21 mouse cellular contexts compared by ENCODE assay signal in genomic region chr17:29456476-29456875, GRCm38 (mm10). TPM values are rescaled to one million over a fixed set of nuclear protein-coding genes. Genes with fewer than 3 reads are reported as not detected.
A peak's percentile ranks its signal among the peaks of the same experiment; 100 is the strongest.
DNase-seq lines count a peak whose midpoint lies in the region; ATAC-seq and TF ChIP-seq lines count a peak whose summit lies in the region.
"Had no signal": no experiment of that assay in that cellular context is flagged by ENCODE, and none has a peak within 500 bp of the region (broad histone marks: within the 10 kb centered on the region; RNA-seq: fewer than 3 reads in every experiment).

No protein-coding gene starts in this region.

- intact Hi-C loops in heart, postnatal 14 days (cut with DNase I) = loop anchor here (5.0 kb wide), 1 partner anchor 34 kb away; no protein-coding TSS in a partner anchor
- intact Hi-C loops in left cerebral cortex, postnatal 36 days (cut with DNase I) = no loop called here

- H3K27ac ChIP-seq in heart, embryonic 11.5 days (ENCODE audit: low read depth, low read length) = peak overlapping the region; percentile 96
- H3K27ac ChIP-seq in liver, adult 2 months (replicated peaks; ENCODE audit: insufficient read depth, low read depth, low read length) = peak overlapping the region; percentile 96
- no peak overlapping the region for H3K27ac ChIP-seq in liver, embryonic 12.5 days
- peak overlapping the region; percentile 84 for H3K27ac ChIP-seq in embryonic facial prominence, embryonic 10.5 days (replicated peaks)
- no peak overlapping the region for H3K27ac ChIP-seq in neural tube, embryonic 15.5 days (replicated peaks)
- H3K27ac ChIP-seq: embryonic facial prominence, embryonic 15.5 days; kidney, postnatal 0 days; liver, embryonic 14.5 days; midbrain, embryonic 15.5 days had no signal

- TF ChIP-seq POLR2A in liver, adult 2 months (IDR thresholded peaks at IDR 0.05; ENCODE audit: extremely low read depth, insufficient read depth, low read length) = no peak

- TF ChIP-seq CTCF in liver, adult 2 months (IDR thresholded peaks at IDR 0.05; ENCODE audit: low read depth, low read length) = no peak

- no peaks in the 10 kb centered on the region for H3K79me2 ChIP-seq in liver, adult 2 months (ENCODE audit: control insufficient read depth, insufficient read depth, low read length)

- H3K4me1 ChIP-seq in heart, embryonic 11.5 days (ENCODE audit: control insufficient read depth, insufficient read depth, low read length) = peaks cover 49% of the 10 kb centered on the region
- peaks cover 28% of the 10 kb centered on the region for H3K4me1 ChIP-seq in liver, adult 2 months (ENCODE audit: control insufficient read depth, insufficient read depth, low read length)
- H3K4me1 ChIP-seq in liver, embryonic 12.5 days = peaks cover 48% of the 10 kb centered on the region
- H3K4me1 ChIP-seq in embryonic facial prominence, embryonic 10.5 days = peaks cover 63% of the 10 kb centered on the region
- peaks cover 21% of the 10 kb centered on the region for H3K4me1 ChIP-seq in neural tube, embryonic 15.5 days

- no peaks in the 10 kb centered on the region for H3K36me3 ChIP-seq in heart, embryonic 11.5 days (ENCODE audit: control insufficient read depth, insufficient read depth, low read length)
- no peaks in the 10 kb centered on the region for H3K36me3 ChIP-seq in liver, adult 2 months (ENCODE audit: control insufficient read depth, insufficient read depth, low read length)
- H3K36me3 ChIP-seq in liver, embryonic 12.5 days = no peaks in the 10 kb centered on the region
- no peaks in the 10 kb centered on the region for H3K36me3 ChIP-seq in embryonic facial prominence, embryonic 10.5 days (replicated peaks)
- H3K36me3 ChIP-seq in neural tube, embryonic 15.5 days = no peaks in the 10 kb centered on the region
- H3K36me3 ChIP-seq: embryonic facial prominence, embryonic 15.5 days; midbrain, embryonic 15.5 days had no signal

- no peak for DNase-seq in heart, postnatal 14 days
- DNase-seq in liver, adult 2 months (ENCODE audit: extremely low read depth, low read depth, low spot score) = peak; percentile 36
- no peak for DNase-seq in embryonic facial prominence, embryonic 10.5 days (ENCODE audit: low spot score)
- DNase-seq in left cerebral cortex, postnatal 36 days (ENCODE audit: low spot score in 2 of 2) = no peak
- DNase-seq: cerebellum, adult 8-10 months; kidney, adult 11 months; layer of hippocampus, postnatal 36 days; retina, postnatal 1 day; right cerebral cortex, postnatal 4 days; thymus, postnatal 4 days had no signal

- 0 out of 2 replicates have a peak, but pooled peaks cover 2% of the 10 kb centered on the region for H3K9me3 ChIP-seq in heart, embryonic 11.5 days (replicated peaks; ENCODE audit: control insufficient read depth, low read length)
- peaks cover 16% of the 10 kb centered on the region for H3K9me3 ChIP-seq in liver, embryonic 12.5 days (replicated peaks)
- peaks cover 6% of the 10 kb centered on the region; the same call in 1 of the 2 replicates for H3K9me3 ChIP-seq in embryonic facial prominence, embryonic 10.5 days
- H3K9me3 ChIP-seq in neural tube, embryonic 15.5 days (replicated peaks) = no peaks in the 10 kb centered on the region
- H3K9me3 ChIP-seq: embryonic facial prominence, embryonic 15.5 days; midbrain, embryonic 15.5 days had no signal

- H3K4me3 ChIP-seq in heart, embryonic 11.5 days (ENCODE audit: low read depth, low read length) = no peak overlapping the region
- no peak overlapping the region for H3K4me3 ChIP-seq in liver, adult 2 months (ENCODE audit: insufficient read depth, low read depth, low read length)
- no peak overlapping the region for H3K4me3 ChIP-seq in liver, embryonic 12.5 days
- no peak overlapping the region for H3K4me3 ChIP-seq in embryonic facial prominence, embryonic 10.5 days
- no peak overlapping the region for H3K4me3 ChIP-seq in neural tube, embryonic 15.5 days (replicated peaks)
- H3K4me3 ChIP-seq: embryonic facial prominence, embryonic 15.5 days; megakaryocyte, embryonic 14.5 days; midbrain, embryonic 15.5 days had no signal

- no peaks in the 10 kb centered on the region for H3K27me3 ChIP-seq in heart, embryonic 11.5 days (ENCODE audit: control insufficient read depth, insufficient read depth, low read length)
- H3K27me3 ChIP-seq in liver, adult 2 months (ENCODE audit: control insufficient read depth, insufficient read depth, low read length) = no peaks in the 10 kb centered on the region
- peaks cover 59% of the 10 kb centered on the region for H3K27me3 ChIP-seq in liver, embryonic 12.5 days (replicated peaks)
- no peaks in the 10 kb centered on the region for H3K27me3 ChIP-seq in embryonic facial prominence, embryonic 10.5 days (replicated peaks; ENCODE audit: low read depth, poor library complexity, severe bottlenecking)
- H3K27me3 ChIP-seq in neural tube, embryonic 15.5 days (replicated peaks) = no peaks in the 10 kb centered on the region
- H3K27me3 ChIP-seq: CH12.LX; embryonic facial prominence, embryonic 15.5 days; midbrain, embryonic 15.5 days had no signal

- no peak for ATAC-seq in heart, embryonic 11.5 days (replicated peaks; ENCODE audit: insufficient number of reproducible peaks, low FRiP score, low TSS enrichment)
- ATAC-seq in liver, embryonic 12.5 days = no peak
- no peak for ATAC-seq in neural tube, embryonic 15.5 days (ENCODE audit: low FRiP score)
- ATAC-seq: forebrain, embryonic 14.5 days; hindbrain, embryonic 16.5 days; midbrain, embryonic 15.5 days had no signal

- WGBS in heart, embryonic 11.5 days (ENCODE audit: insufficient replicate concordance) = 92% methylated on average over 4 of the region's 4 CpGs
- 85% methylated on average over 4 of the region's 4 CpGs for WGBS in liver, adult 2 months
- WGBS in liver, embryonic 12.5 days (ENCODE audit: insufficient replicate concordance) = 87% methylated on average over 4 of the region's 4 CpGs
- WGBS in embryonic facial prominence, embryonic 10.5 days = 98% methylated on average over 4 of the region's 4 CpGs
- 97% methylated on average over 4 of the region's 4 CpGs for WGBS in neural tube, embryonic 15.5 days

- H3K4me2 ChIP-seq in heart, embryonic 11.5 days = no peak overlapping the region
- no peak overlapping the region for H3K4me2 ChIP-seq in liver, embryonic 12.5 days
- no peak overlapping the region for H3K4me2 ChIP-seq in neural tube, embryonic 15.5 days
- H3K4me2 ChIP-seq: embryonic facial prominence, embryonic 15.5 days; midbrain, embryonic 15.5 days had no signal

- no peak overlapping the region for H3K9ac ChIP-seq in heart, embryonic 11.5 days (ENCODE audit: low read depth, low read length)
- no peak overlapping the region for H3K9ac ChIP-seq in liver, adult 2 months (ENCODE audit: low read depth, low read length)
- H3K9ac ChIP-seq in liver, embryonic 12.5 days = no peak overlapping the region
- no peak overlapping the region for H3K9ac ChIP-seq in neural tube, embryonic 15.5 days (replicated peaks)
- H3K9ac ChIP-seq: embryonic facial prominence, embryonic 15.5 days; liver, embryonic 14.5 days; midbrain, embryonic 15.5 days had no signal

RNA-seq across cellular contexts. Expression of gene Pim1, which starts 34.1 kb away (rescaled TPM):
- 23.5 and 27.3 TPM in 2 replicates for polyA plus RNA-seq in heart, embryonic 11.5 days (2014; fragmentation: Nextera tagmentation; extraction: Ambion mirVana)
- total RNA-seq in heart, postnatal 14 days (2021) = 10 to 100 TPM; 30.8 to 33.7 TPM
- 8.9 and 9.5 TPM in 2 replicates for total RNA-seq in liver, adult 2 months (2014; rRNA removed)
- 16.0 and 16.4 TPM in 2 replicates for polyA plus RNA-seq in liver, adult 2 months (2012; rRNA removed)
- 112 and 114 TPM in 2 replicates for polyA plus RNA-seq in liver, embryonic 12.5 days (2016; fragmentation: Nextera tagmentation; extraction: Ambion mirVana)
- polyA plus RNA-seq in embryonic facial prominence, embryonic 10.5 days (2016; fragmentation: Nextera tagmentation; extraction: Ambion mirVana) = 31.6 and 33.2 TPM in 2 replicates
- total RNA-seq in left cerebral cortex, postnatal 36 days (2021) = 1 to 10 TPM; 6.0 to 7.1 TPM
- 9.0 and 15.8 TPM in 2 replicates for polyA plus RNA-seq in neural tube, embryonic 15.5 days (2015; fragmentation: Nextera tagmentation; extraction: Ambion mirVana)

Comparison
In these comparisons a context has a peak if more than half of its experiments do, and no peak if none do; other contexts are left out.
1. H3K27ac ChIP-seq: peak in heart, embryonic 11.5 days (single experiment), liver, adult 2 months (single experiment) and embryonic facial prominence, embryonic 10.5 days (single experiment); none in liver, embryonic 12.5 days (single experiment) and neural tube, embryonic 15.5 days (single experiment).